Mouse (Mus musculus): ENCODE data around the gene Faiml.

GRCm38 (mm10) chr9:99180272-99180671 lies 56.8 kb downstream of the Faiml start:
- TF ChIP-seq CTCF (IDR thresholded peaks at IDR 0.05; ENCODE audit: control insufficient read depth, insufficient read depth, insufficient replicate concordance, low read depth, low read length) (no peak), POLR2A (IDR thresholded peaks at IDR 0.05; ENCODE audit: control insufficient read depth, low read depth, low read length) (no peak)

Measured in testis, adult 2 months (tissue).